Mouse (Mus musculus): ENCODE measurements around the gene Vmn2r78. TPM values are rescaled to one million over a fixed set of nuclear protein-coding genes. Genes with fewer than 3 reads are reported as not detected.
"Not testable (repeated sequence)": the region's sequence is repeated elsewhere in the genome, so short reads cannot be mapped to it uniquely, and the experiment has no call there.

The Vmn2r78 gene
- not detected in 2 replicates for total RNA-seq (2014; rRNA removed; ENCODE audit: low replicate concordance)
- not detected in 2 replicates for polyA plus RNA-seq (2015; fragmentation: Nextera tagmentation; extraction: Ambion mirVana)

DNA sequence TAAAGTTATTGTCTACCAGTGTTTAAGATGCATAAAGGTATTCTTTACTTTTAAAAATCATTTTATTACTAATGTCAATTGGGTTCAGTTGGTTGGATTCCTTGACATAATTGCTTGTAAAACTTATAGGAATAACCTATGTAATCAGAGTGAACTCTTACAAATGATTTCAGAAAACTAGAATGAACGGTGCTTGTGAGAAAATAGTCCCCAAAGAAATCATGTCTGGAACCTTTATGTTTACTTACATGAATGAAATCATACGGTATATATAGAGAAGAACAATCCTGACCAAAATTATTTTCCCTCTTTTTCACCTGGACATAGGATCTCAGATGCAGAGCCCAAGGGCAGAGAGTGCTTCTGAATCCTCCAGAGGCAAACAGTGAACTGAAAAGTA is at the start of gene Vmn2r78:
Gene Vmn2r78, plus strand, starts transcription at position 301 of the 400 bp plus-strand sequence.
- H3K36me3 ChIP-seq (replicated peaks; ENCODE audit: control insufficient read depth, insufficient read depth, low read length); H3K4me1 ChIP-seq (ENCODE audit: control insufficient read depth, insufficient read depth); ATAC-seq (ENCODE audit: insufficient read depth, low read depth); H3K27ac ChIP-seq (ENCODE audit: low read depth); H3K9me3 ChIP-seq (replicated peaks; ENCODE audit: control insufficient read depth, low read length); H3K27me3 ChIP-seq (ENCODE audit: control insufficient read depth, insufficient read depth, low read length); H3K9ac ChIP-seq (replicated peaks; ENCODE audit: low read depth, low read length); H3K4me3 ChIP-seq (ENCODE audit: low read depth, low read length); H3K4me2 ChIP-seq (ENCODE audit: low read depth, low read length); DNase-seq (ENCODE audit: low spot score): not testable (repeated sequence)
- WGBS: 76% methylated on average over 2 of the region's 2 CpGs

DNA sequence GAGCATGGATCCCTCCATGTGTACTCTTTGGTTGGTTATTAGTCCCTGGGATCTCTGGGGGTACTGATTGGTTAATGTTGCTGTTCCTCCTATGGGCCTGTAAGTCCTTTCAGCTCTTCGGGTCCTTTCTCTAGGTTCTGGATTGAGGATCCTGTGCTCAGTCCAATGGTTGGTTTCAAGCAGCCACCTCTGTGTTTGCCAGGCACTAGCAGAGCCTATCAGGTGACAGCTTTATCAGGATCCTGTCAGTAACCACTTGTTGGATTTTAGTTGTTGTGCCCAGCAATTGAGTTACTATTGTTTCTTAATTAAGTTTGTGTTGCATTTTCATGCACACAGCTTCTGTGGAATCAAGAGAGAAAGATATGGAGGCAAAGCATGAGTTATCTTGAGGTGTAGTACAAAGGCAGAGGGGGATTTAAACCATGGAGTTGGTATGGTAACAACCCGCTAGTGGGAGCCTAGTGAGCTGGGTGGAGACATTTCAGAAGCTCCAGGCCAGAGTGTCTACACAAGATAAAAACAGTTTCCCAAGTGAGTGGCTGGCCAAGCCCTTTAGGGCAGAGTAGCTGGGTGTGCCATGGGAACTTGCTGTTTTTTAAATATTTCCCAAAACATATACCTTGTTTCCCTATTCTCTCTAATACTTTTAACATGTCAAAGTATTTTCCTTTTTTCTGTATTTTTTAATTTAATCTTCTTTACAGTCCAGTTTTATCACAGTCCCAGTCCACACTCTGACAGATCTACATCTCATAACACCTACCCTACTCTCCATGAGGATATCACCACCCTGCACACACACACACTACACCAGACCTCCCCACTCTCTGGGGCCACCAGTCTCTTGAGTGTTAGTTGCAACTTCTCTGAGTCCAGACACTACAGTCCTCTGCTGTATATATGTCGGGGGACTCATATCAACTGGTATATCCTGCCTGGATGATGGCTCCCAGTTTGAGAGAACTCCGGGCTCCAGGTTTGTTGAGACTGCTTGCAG is 25.1 kb upstream of the Vmn2r78 start:
- no peaks in the 10 kb centered on the region for H3K4me1 ChIP-seq (ENCODE audit: control insufficient read depth, insufficient read depth)
- H3K9me3 ChIP-seq (replicated peaks; ENCODE audit: control insufficient read depth, low read length): peaks cover 3% of the 10 kb centered on the region; the same call in 1 of the 2 replicates
- H3K4me2 ChIP-seq (ENCODE audit: low read depth, low read length): no peak overlapping the region
- H3K27me3 ChIP-seq (ENCODE audit: control insufficient read depth, insufficient read depth, low read length): no peaks in the 10 kb centered on the region
- no peak overlapping the region for H3K4me3 ChIP-seq (ENCODE audit: low read depth, low read length)
- H3K36me3 ChIP-seq (replicated peaks; ENCODE audit: control insufficient read depth, insufficient read depth, low read length): no peaks in the 10 kb centered on the region
- DNase-seq (ENCODE audit: low spot score) (no peak), ATAC-seq (ENCODE audit: insufficient read depth, low read depth) (no peak)
- TF ChIP-seq CTCF (IDR thresholded peaks at IDR 0.05; ENCODE audit: low read depth) (no peak), EP300 (IDR thresholded peaks at IDR 0.05; ENCODE audit: low read depth) (no peak)
- WGBS: 57% methylated on average over 4 of the region's 4 CpGs
- H3K27ac ChIP-seq (ENCODE audit: low read depth): no peak overlapping the region
- H3K9ac ChIP-seq (replicated peaks; ENCODE audit: low read depth, low read length): no peak overlapping the region

DNA sequence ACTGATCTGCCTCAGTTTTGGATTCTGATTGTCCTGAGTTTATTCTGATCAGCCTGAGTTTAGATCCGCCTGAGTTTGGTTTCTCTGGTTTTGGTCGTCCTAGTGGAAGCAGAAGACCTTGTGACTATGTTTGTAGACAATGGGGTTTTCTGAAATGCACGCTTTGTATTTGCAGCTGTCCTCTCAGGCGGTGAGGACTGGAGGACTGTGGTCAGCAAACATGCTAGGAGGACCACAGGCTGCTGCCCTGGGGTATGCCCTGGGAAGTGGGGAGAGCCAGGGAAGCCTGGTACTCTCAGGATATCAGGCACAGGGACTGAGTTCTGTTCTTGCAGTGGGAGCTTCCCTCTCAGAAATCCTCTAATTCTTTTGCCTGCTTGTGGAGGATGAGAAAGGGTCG is 22.4 kb downstream of the Vmn2r78 start:
- WGBS: 63% methylated on average over 5 of the region's 5 CpGs
- H3K36me3 ChIP-seq (replicated peaks; ENCODE audit: control insufficient read depth, insufficient read depth, low read length): no peaks in the 10 kb centered on the region
- no peak overlapping the region for H3K9ac ChIP-seq (replicated peaks; ENCODE audit: low read depth, low read length)
- no peaks in the 10 kb centered on the region for H3K4me1 ChIP-seq (ENCODE audit: control insufficient read depth, insufficient read depth)
- DNase-seq (ENCODE audit: low spot score) (no peak), ATAC-seq (ENCODE audit: insufficient read depth, low read depth) (no peak)
- H3K9me3 ChIP-seq (replicated peaks; ENCODE audit: control insufficient read depth, low read length): no peaks in the 10 kb centered on the region; the same call in 1 of the 2 replicates
- H3K4me2 ChIP-seq (ENCODE audit: low read depth, low read length): no peak overlapping the region
- TF ChIP-seq EP300 (IDR thresholded peaks at IDR 0.05; ENCODE audit: low read depth): no peak
- TF ChIP-seq CTCF (IDR thresholded peaks at IDR 0.05; ENCODE audit: low read depth): no peak
- no peak overlapping the region for H3K27ac ChIP-seq (ENCODE audit: low read depth)
- H3K27me3 ChIP-seq (ENCODE audit: control insufficient read depth, insufficient read depth, low read length): no peaks in the 10 kb centered on the region
- no peak overlapping the region for H3K4me3 ChIP-seq (ENCODE audit: low read depth, low read length)

DNA sequence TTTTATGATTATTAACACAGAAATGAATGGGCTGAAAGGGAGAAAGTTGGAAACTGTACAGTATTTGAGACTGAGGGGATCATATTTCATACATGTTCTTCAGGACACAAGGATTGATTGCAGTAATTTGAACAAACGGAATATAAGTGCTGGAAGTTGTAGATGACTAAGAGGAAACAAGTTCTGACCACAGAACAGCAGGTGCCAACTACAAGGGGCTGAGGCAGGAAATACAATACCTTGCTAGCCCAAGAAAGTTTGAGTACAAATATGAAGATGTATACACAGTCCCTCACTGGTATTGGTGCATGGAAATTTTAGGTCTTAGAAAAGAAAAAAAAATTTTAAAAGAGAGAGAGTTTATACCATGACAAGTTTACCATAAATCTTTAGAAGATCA is 79.8 kb downstream of the Vmn2r78 start:
- ATAC-seq (ENCODE audit: insufficient read depth, low read depth) (no peak), DNase-seq (ENCODE audit: low spot score) (no peak)
- H3K27ac ChIP-seq (ENCODE audit: low read depth): no peak overlapping the region
- no peaks in the 10 kb centered on the region for H3K36me3 ChIP-seq (replicated peaks; ENCODE audit: control insufficient read depth, insufficient read depth, low read length)
- no peak overlapping the region for H3K4me3 ChIP-seq (ENCODE audit: low read depth, low read length)
- TF ChIP-seq CTCF (IDR thresholded peaks at IDR 0.05; ENCODE audit: low read depth): no peak
- no peak for TF ChIP-seq EP300 (IDR thresholded peaks at IDR 0.05; ENCODE audit: low read depth)
- H3K9ac ChIP-seq (replicated peaks; ENCODE audit: low read depth, low read length): no peak overlapping the region
- H3K9me3 ChIP-seq (replicated peaks; ENCODE audit: control insufficient read depth, low read length): no peaks in the 10 kb centered on the region
- no peaks in the 10 kb centered on the region for H3K4me1 ChIP-seq (ENCODE audit: control insufficient read depth, insufficient read depth)
- H3K27me3 ChIP-seq (ENCODE audit: control insufficient read depth, insufficient read depth, low read length): no peaks in the 10 kb centered on the region
- WGBS: 50% methylated on average over 1 of the region's 1 CpGs
- H3K4me2 ChIP-seq (ENCODE audit: low read depth, low read length): no peak overlapping the region

DNA sequence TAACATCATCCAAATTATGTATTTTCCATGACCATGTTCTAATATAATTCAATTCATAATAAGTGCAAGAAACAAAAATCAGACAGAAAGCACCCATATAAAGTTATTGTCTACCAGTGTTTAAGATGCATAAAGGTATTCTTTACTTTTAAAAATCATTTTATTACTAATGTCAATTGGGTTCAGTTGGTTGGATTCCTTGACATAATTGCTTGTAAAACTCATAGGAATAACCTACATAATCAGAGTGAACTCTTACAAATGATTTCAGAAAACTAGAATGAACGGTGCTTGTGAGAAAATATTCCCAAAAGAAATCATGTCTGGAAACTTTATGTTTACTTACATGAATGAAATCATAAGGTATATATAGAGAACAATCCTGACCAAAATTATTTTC is 80.9 kb downstream of the Vmn2r78 start, which contains the start of gene Vmn2r79:
Gene Vmn2r79, plus strand, starts transcription at position 301 of the 400 bp plus-strand sequence.
- not testable (repeated sequence) for H3K36me3 ChIP-seq (replicated peaks; ENCODE audit: control insufficient read depth, insufficient read depth, low read length); H3K9me3 ChIP-seq (replicated peaks; ENCODE audit: control insufficient read depth, low read length); H3K4me3 ChIP-seq (ENCODE audit: low read depth, low read length); H3K27ac ChIP-seq (ENCODE audit: low read depth); H3K27me3 ChIP-seq (ENCODE audit: control insufficient read depth, insufficient read depth, low read length); H3K4me1 ChIP-seq (ENCODE audit: control insufficient read depth, insufficient read depth); H3K4me2 ChIP-seq (ENCODE audit: low read depth, low read length); ATAC-seq (ENCODE audit: insufficient read depth, low read depth); DNase-seq (ENCODE audit: low spot score); H3K9ac ChIP-seq (replicated peaks; ENCODE audit: low read depth, low read length)
- WGBS: 69% methylated on average over 1 of the region's 1 CpGs

Other genes starting within 250 kb of the Vmn2r78 start
- gene Olfr292, start 226.8 kb upstream of the Vmn2r78 start, total RNA-seq (2014; rRNA removed; ENCODE audit: low replicate concordance): not detected in 2 replicates
- not detected in 2 replicates for gene Olfr292, start 226.8 kb upstream of the Vmn2r78 start, polyA plus RNA-seq (2015; fragmentation: Nextera tagmentation; extraction: Ambion mirVana)
- 0.04 TPM in 1 of 2 replicates, not detected in the other for gene Folh1, start 139.2 kb upstream of the Vmn2r78 start, total RNA-seq (2014; rRNA removed; ENCODE audit: low replicate concordance)
- gene Folh1, start 139.2 kb upstream of the Vmn2r78 start, polyA plus RNA-seq (2015; fragmentation: Nextera tagmentation; extraction: Ambion mirVana): 0.33 and 0.37 TPM in 2 replicates
- gene Vmn2r77, start 120.1 kb upstream of the Vmn2r78 start, total RNA-seq (2014; rRNA removed; ENCODE audit: low replicate concordance): not detected in 2 replicates
- gene Vmn2r77, start 120.1 kb upstream of the Vmn2r78 start, polyA plus RNA-seq (2015; fragmentation: Nextera tagmentation; extraction: Ambion mirVana): not detected in 2 replicates
- gene Vmn2r79, start 81.0 kb downstream of the Vmn2r78 start, total RNA-seq (2014; rRNA removed; ENCODE audit: low replicate concordance): not detected in 2 replicates
- not detected in 2 replicates for gene Vmn2r79, start 81.0 kb downstream of the Vmn2r78 start, polyA plus RNA-seq (2015; fragmentation: Nextera tagmentation; extraction: Ambion mirVana)

Measured in heart, postnatal 0 days (tissue).